Mouse (Mus musculus): Measurements from ENCODE around the gene Akirin1. TPM values are rescaled to one million over a fixed set of nuclear protein-coding genes. Genes with fewer than 3 reads are reported as not detected.

Akirin1 gene
- polyA plus RNA-seq, 1 experiment from 2014 or later = 77.2 TPM

Other genes starting within 250 kb of the Akirin1 start
- 75.7 and 78.7 TPM in 2 replicates for gene Macf1, start 66.0 kb downstream of the Akirin1 start, polyA plus RNA-seq (2015; fragmentation: Nextera tagmentation; extraction: Ambion mirVana)
- 403 and 425 TPM in 2 replicates for gene Ndufs5, start 32.1 kb downstream of the Akirin1 start, polyA plus RNA-seq (2015; fragmentation: Nextera tagmentation; extraction: Ambion mirVana)
- gene Rhbdl2, start 37.5 kb upstream of the Akirin1 start, polyA plus RNA-seq (2015; fragmentation: Nextera tagmentation; extraction: Ambion mirVana) = 1.4 and 1.7 TPM in 2 replicates
- gene 4933427I04Rik, start 109.3 kb upstream of the Akirin1 start, polyA plus RNA-seq (2015; fragmentation: Nextera tagmentation; extraction: Ambion mirVana) = 0.10 and 0.21 TPM in 2 replicates
- gene Mycbp, start 154.5 kb upstream of the Akirin1 start, polyA plus RNA-seq (2015; fragmentation: Nextera tagmentation; extraction: Ambion mirVana) = 36.3 and 36.9 TPM in 2 replicates
- gene Rragc, start 167.1 kb upstream of the Akirin1 start, polyA plus RNA-seq (2015; fragmentation: Nextera tagmentation; extraction: Ambion mirVana) = 44.8 and 46.2 TPM in 2 replicates
- not detected in 2 replicates for gene 4930535I16Rik, start 167.7 kb upstream of the Akirin1 start, polyA plus RNA-seq (2015; fragmentation: Nextera tagmentation; extraction: Ambion mirVana)